Mouse (Mus musculus): ENCODE data around the gene Atxn3. TPM values are rescaled to one million over a fixed set of nuclear protein-coding genes. Genes with fewer than 3 reads are reported as not detected.

The Atxn3 gene
- total RNA-seq (2015) (22.0 and 22.5 TPM in 2 replicates), total RNA-seq (2017) (49.8 and 56.1 TPM in 2 replicates)

GRCm38 (mm10) chr12:101957942-101958544 lies at the start of gene Atxn3:
TSS of gene Atxn3 (minus strand) at chr12:101958246.
- ATAC-seq (replicated peaks; ENCODE audit: poor library complexity) = peak; percentile 91

- no peak for ATAC-seq (replicated peaks; ENCODE audit: poor library complexity)
Measured at GRCm38 (mm10) chr12:102000785-102001184, 42.7 kb upstream of the Atxn3 start.

- ATAC-seq (replicated peaks; ENCODE audit: poor library complexity) = no peak
Measured at GRCm38 (mm10) chr12:101998929-101999328, 40.9 kb upstream of the Atxn3 start.

- ATAC-seq (replicated peaks; ENCODE audit: poor library complexity) = peak; percentile 99
Measured at GRCm38 (mm10) chr12:101994576-101995467, 36.8 kb upstream of the Atxn3 start.

- no peak for ATAC-seq (replicated peaks; ENCODE audit: poor library complexity)
Measured at GRCm38 (mm10) chr12:101987659-101988058, 29.6 kb upstream of the Atxn3 start.

GRCm38 (mm10) chr12:101985110-101985509 lies 27.1 kb upstream of the Atxn3 start:
- peak; percentile 81 for ATAC-seq (replicated peaks; ENCODE audit: poor library complexity)

- no peak for ATAC-seq (replicated peaks; ENCODE audit: poor library complexity)
Measured at GRCm38 (mm10) chr12:101982977-101983376, 24.9 kb upstream of the Atxn3 start.

- no peak for ATAC-seq (replicated peaks; ENCODE audit: poor library complexity)
Measured at GRCm38 (mm10) chr12:101981559-101981958, 23.5 kb upstream of the Atxn3 start.

- peak; percentile 36 for ATAC-seq (replicated peaks; ENCODE audit: poor library complexity)
Measured at GRCm38 (mm10) chr12:101980266-101980665, 22.2 kb upstream of the Atxn3 start.

- ATAC-seq (replicated peaks; ENCODE audit: poor library complexity) = no peak
Measured at GRCm38 (mm10) chr12:101979213-101979750, 21.2 kb upstream of the Atxn3 start.

- no peak for ATAC-seq (replicated peaks; ENCODE audit: poor library complexity)
Measured at GRCm38 (mm10) chr12:101978588-101978987, 20.5 kb upstream of the Atxn3 start.

- ATAC-seq (replicated peaks; ENCODE audit: poor library complexity) = peak; percentile 11
Measured at GRCm38 (mm10) chr12:101978162-101978561, 20.1 kb upstream of the Atxn3 start.

- no peak for ATAC-seq (replicated peaks; ENCODE audit: poor library complexity)
Measured at GRCm38 (mm10) chr12:101977404-101977915, 19.4 kb upstream of the Atxn3 start.

- no peak for ATAC-seq (replicated peaks; ENCODE audit: poor library complexity)
Measured at GRCm38 (mm10) chr12:101976651-101977403, 18.8 kb upstream of the Atxn3 start.

GRCm38 (mm10) chr12:101975601-101976571 lies 17.8 kb upstream of the Atxn3 start, which contains the start of gene Cpsf2:
TSS of gene Cpsf2 (plus strand) at chr12:101975988.
- peak; percentile 60 for ATAC-seq (replicated peaks; ENCODE audit: poor library complexity)

GRCm38 (mm10) chr12:101975167-101975600 lies 17.1 kb upstream of the Atxn3 start:
- 0 out of 2 replicates have a peak, but pooled peaks have one; percentile 0 for ATAC-seq (replicated peaks; ENCODE audit: poor library complexity)

GRCm38 (mm10) chr12:101974571-101974970 lies 16.5 kb upstream of the Atxn3 start:
- ATAC-seq (replicated peaks; ENCODE audit: poor library complexity) = no peak

- ATAC-seq (replicated peaks; ENCODE audit: poor library complexity) = no peak
Measured at GRCm38 (mm10) chr12:101972230-101972629, 14.2 kb upstream of the Atxn3 start.

- ATAC-seq (replicated peaks; ENCODE audit: poor library complexity) = no peak
Measured at GRCm38 (mm10) chr12:101971311-101971710, 13.3 kb upstream of the Atxn3 start.
